Mouse (Mus musculus) B cell, adult 62 days (primary cell): ENCODE measurements around the gene Gm49345. TPM values are rescaled to one million over a fixed set of nuclear protein-coding genes. Genes with fewer than 3 reads are reported as not detected.

Experiments
- total RNA-seq: library from RNA; stranded (reverse); gene quantifications from 4 replicates; pipeline ENCODE4 v1.2.4, GENCODE M21; 2023

Gm49345 gene
- 0.60 to 5.3 TPM (median 1.4 TPM) in 4 replicates for total RNA-seq

DNA sequence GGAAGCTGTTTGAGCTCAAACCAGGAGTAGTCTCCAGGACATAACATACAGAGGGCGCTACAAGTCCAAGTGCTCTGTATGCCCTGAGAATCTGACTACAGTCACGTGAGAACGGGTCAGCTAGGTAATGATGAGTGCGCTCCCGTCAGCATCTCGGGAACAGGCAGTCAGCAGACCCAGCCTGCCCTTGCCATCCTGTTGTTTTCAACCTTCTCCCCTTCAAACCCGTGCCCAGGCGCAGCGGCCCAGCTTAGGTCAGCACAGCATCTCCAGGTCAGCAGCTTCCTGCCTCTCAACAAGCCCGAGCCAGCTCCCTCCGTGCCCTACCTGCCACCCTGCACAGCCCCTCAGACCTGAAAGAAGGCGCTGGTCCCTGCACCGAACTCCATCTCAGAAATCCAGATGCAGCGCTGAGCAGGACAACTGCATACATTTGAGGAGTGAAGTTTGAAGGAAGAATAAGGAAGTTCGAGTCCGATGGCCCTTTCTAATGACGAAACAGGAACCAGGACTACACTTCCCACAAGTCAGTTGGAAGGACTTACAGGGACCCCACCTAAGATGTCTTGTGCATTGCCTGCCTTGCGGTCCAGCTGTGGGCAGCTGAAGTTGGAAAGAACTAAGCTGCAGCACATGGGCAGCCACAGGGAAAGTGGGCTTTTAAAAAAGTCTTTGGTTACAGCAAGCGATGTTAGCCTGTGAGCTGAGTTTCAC lies at the start of gene Gm49345, which contains the start of gene Zfp729a:
Gene Gm49345 (minus strand): TSS at position 476 of the 714 bp plus-strand sequence.
Gene Zfp729a (minus strand): TSS at position 498 of the 714 bp plus-strand sequence.

DNA sequence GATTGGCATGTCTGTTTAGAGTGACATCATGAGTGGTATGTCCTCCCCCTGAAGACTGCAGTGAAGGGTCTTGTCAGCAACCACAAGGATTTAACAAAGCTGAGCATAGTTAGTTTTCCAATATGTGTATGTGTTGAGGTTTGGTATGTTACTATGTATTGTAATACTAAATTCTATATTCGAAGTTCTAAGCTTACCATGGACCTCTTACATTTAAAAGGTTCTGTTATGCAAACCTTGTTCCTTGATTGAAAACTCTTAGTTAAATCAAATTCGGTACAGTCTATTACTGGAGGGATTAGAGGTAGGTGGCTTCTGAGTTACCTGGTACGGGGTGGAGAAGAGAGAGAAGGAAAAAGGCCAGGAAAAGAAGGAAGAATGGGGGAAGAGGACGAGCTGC lies 49.4 kb upstream of the Gm49345 start, which contains the start of gene Zfp738:
Gene Zfp738 (minus strand): TSS at position 101 of the 400 bp plus-strand sequence.

DNA sequence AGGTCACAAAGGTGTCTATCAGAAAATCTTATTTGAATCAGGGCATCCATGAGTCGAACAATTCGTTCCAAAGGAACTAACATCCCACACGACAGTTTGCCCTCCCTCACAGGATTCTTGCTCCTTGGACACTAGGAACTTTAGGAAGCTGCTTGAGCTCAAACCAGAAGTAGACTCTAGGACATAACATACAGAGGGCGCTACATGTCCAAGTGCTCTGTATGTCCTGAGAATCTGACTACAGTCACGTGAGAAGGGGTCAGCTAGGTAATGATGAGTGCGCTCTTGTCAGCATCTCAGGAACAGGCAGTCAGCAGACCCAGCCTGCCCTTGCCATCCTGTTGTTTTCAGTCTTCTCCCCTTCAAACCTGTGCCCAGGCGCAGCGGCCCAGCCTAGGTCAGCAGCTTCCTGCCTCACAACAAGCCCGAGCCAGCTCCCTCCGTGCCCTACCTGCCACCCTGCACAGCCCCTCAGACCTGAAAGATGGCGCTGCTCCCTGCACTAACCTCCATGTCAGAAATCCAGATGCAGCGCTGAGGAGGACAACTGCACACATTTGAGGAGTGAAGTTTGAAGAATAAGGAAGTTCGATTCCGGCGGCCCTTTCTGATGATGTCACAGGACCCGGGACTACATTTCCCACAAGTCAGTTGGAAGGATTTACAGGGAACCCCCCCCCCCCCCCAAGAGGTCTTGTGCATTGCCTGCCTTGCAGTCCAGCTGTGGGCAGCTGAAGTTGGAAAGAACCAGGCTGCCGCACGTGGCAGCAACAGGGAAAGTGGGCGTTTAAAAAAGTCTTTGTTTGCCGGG lies 28.3 kb downstream of the Gm49345 start, which contains the start of gene Zfp729b:
Gene Zfp729b (minus strand): TSS at position 642 of the 811 bp plus-strand sequence.

DNA sequence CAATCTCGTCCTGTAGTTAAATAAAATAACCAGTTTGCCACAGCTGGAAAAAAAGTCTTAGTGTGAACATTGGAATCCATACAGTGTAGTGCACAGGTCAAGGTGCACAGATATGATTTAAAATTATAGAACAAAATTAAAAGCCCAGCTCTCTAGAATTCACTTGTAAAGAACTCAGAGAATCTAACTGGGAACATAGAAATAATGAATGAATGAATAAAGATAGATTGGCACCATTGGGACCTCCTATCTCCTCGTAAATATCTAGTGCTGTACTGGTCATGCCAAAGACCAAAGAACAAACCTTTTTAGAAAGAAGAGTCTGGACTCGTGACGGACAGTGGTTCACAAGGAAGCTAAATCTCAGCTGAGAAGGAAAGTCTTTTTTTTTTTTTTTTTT lies 83.8 kb downstream of the Gm49345 start, which contains the start of gene Zfp748:
Gene Zfp748 (minus strand): TSS at position 101 of the 400 bp plus-strand sequence.

Other genes starting within 250 kb of the Gm49345 start
- 12.8 to 15.9 TPM (median 14.9 TPM) in 4 replicates for gene Zfp429, start 237.9 kb downstream of the Gm49345 start, total RNA-seq
- gene Zfp459, start 216.4 kb downstream of the Gm49345 start, total RNA-seq, result 1.5 to 5.7 TPM (median 2.1 TPM) in 4 replicates
- 4.4 to 9.8 TPM (median 6.6 TPM) in 4 replicates for gene Zfp874a, start 186.1 kb downstream of the Gm49345 start, total RNA-seq
- 10.2 to 11.4 TPM (median 11.0 TPM) in 4 replicates for gene Zfp874b, start 153.5 kb downstream of the Gm49345 start, total RNA-seq
- 11.2 to 12.8 TPM (median 12.4 TPM) in 4 replicates for gene Zfp58, start 137.2 kb downstream of the Gm49345 start, total RNA-seq
- 1.2 TPM in 1 of 4 replicates, not detected in the others for gene Gm26965, start 111.6 kb downstream of the Gm49345 start, total RNA-seq
- 22.5 to 24.2 TPM (median 23.7 TPM) in 4 replicates for gene Zfp87, start 111.6 kb downstream of the Gm49345 start, total RNA-seq
- 6.5 to 8.0 TPM (median 6.8 TPM) in 4 replicates for gene Zfp748, start 83.9 kb downstream of the Gm49345 start, total RNA-seq
- 14.8 to 18.5 TPM (median 16.9 TPM) in 4 replicates for gene Zfp729b, start 28.1 kb downstream of the Gm49345 start, total RNA-seq
- gene Zfp729a, start within 50 bp of the Gm49345 start, total RNA-seq, result 10.7 to 16.3 TPM (median 13.5 TPM) in 4 replicates
- gene Zfp738, start 49.3 kb upstream of the Gm49345 start, total RNA-seq, result 9.3 to 12.7 TPM (median 11.0 TPM) in 4 replicates
- gene Zfp65, start 91.4 kb upstream of the Gm49345 start, total RNA-seq, result 12.0 to 16.3 TPM (median 13.1 TPM) in 4 replicates
- gene Zfp85, start 117.5 kb upstream of the Gm49345 start, total RNA-seq, result 3.5 to 4.9 TPM (median 4.5 TPM) in 4 replicates
- 2.1 to 3.1 TPM (median 2.7 TPM) in 4 replicates for gene Zfp493, start 141.9 kb upstream of the Gm49345 start, total RNA-seq
- gene Zfp273, start 176.0 kb upstream of the Gm49345 start, total RNA-seq, result 3.5 to 5.1 TPM (median 4.0 TPM) in 4 replicates
- 2.0 to 3.4 TPM in 2 of 4 replicates, not detected in the others for gene Gm10037, start 193.3 kb upstream of the Gm49345 start, total RNA-seq
- gene BC048507, start 225.6 kb upstream of the Gm49345 start, total RNA-seq, result not detected in 4 replicates